Mouse (Mus musculus): ENCODE results near the gene Jmjd8. TPM values are rescaled to one million over a fixed set of nuclear protein-coding genes. Genes with fewer than 3 reads are reported as not detected.

The Jmjd8 gene
- polyA plus RNA-seq, 1 experiment: 27.9 TPM

DNA sequence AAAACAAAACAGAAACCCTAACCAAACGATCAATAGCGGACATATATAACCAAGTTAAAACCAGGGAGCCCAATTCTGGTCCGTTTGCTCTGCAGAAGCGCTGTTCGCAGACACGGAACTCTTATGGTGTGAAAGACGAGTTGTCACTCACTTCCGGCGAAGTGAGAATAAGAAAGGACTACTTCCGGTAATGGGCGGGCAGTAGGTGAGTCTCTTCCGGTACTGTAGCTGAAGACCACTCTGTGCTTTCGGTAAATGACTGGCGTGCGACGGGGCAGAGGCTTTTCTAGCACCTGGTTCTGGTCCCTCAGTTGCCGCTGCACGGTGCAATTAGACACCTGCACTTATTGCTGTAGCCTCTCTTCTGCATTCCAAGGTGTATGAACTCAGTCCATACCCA lies 5.2 kb upstream of the Jmjd8 start, which contains the start of gene Wdr24:
Gene Wdr24 (plus strand): TSS at position 176 of the 400 bp plus-strand sequence.
- H3K4me3 ChIP-seq (ENCODE audit: insufficient read depth, low read length): peak within 1 kb of the TSS; percentile 82
- peaks cover 5% of the 10 kb centered on the region; the same call in 1 of the 2 replicates for H3K4me1 ChIP-seq (ENCODE audit: control insufficient read depth, insufficient read depth, low read length)
- TF ChIP-seq CTCF (IDR thresholded peaks at IDR 0.05; ENCODE audit: borderline replicate concordance, insufficient read depth, low read length) (no peak), POLR2A (IDR thresholded peaks at IDR 0.05; ENCODE audit: low read depth, low read length) (peak; percentile 71)
- H3K27ac ChIP-seq (ENCODE audit: insufficient read depth, low read length): no peak within 1 kb of the TSS

DNA sequence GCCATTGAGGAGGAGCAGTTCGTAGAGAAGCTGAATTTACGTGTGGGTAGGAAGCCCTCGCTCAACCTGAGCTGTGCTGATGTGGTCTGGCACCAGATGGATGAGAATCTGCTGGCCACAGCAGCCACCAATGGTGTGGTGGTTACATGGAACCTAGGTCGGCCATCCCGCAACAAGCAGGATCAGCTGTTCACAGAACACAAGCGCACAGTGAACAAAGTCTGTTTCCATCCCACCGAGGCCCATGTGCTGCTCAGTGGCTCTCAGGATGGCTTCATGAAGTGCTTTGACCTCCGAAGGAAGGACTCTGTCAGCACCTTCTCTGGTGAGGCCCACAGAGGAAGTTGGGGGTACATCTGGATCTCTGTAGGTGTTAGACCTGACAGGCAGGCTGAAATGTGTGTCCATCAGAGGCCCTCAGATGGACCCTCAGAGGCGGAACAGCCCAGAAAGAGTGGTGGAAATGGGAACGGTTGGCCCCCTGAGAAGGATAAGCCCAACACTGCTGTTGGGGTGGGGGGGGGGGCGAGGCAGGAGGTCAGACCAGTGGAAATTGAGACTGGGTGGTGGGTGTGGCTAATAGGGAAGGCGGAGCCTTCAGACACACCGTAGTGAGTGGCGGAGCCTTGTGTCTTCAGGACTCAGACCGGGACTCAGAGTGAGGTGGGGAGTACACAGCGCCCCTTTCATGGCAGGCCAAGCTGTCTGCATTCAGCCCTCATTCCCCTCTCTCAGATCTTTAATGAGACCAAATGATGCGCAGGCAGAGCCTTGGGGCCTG lies 4.1 kb upstream of the Jmjd8 start:
- Histone ChIP-seq H3K4me3 (ENCODE audit: insufficient read depth, low read length) (peak overlapping the region; percentile 82), H3K4me1 (ENCODE audit: control insufficient read depth, insufficient read depth, low read length) (peaks cover 5% of the 10 kb centered on the region; the same call in 1 of the 2 replicates), H3K27ac (ENCODE audit: insufficient read depth, low read length) (no peak overlapping the region)
- TF ChIP-seq CTCF (IDR thresholded peaks at IDR 0.05; ENCODE audit: borderline replicate concordance, insufficient read depth, low read length) (no peak), POLR2A (IDR thresholded peaks at IDR 0.05; ENCODE audit: low read depth, low read length) (no peak)

DNA sequence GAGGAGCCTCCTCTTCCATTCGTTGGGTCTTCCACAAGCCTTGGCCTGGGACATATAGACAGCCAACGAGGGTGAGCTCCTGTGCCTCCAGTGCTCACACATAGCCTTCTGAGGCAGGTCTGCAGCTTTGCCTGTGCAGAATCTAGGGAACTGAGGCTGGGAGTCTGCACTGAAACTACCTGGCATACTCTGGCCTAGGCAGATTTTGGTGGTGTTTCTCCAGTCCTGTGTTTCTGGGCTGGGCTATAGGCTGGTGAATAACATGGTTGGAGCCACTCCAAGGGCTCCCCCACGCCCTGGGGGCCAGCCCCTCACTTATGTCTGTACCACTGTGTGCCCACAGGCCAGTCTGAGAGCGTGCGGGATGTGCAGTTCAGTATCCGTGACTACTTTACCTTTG lies 3.4 kb upstream of the Jmjd8 start:
- no peak overlapping the region for H3K27ac ChIP-seq (ENCODE audit: insufficient read depth, low read length)
- no peak overlapping the region for H3K4me3 ChIP-seq (ENCODE audit: insufficient read depth, low read length)
- peaks cover 5% of the 10 kb centered on the region; the same call in 1 of the 2 replicates for H3K4me1 ChIP-seq (ENCODE audit: control insufficient read depth, insufficient read depth, low read length)
- TF ChIP-seq POLR2A (IDR thresholded peaks at IDR 0.05; ENCODE audit: low read depth, low read length) (no peak), CTCF (IDR thresholded peaks at IDR 0.05; ENCODE audit: borderline replicate concordance, insufficient read depth, low read length) (no peak)

DNA sequence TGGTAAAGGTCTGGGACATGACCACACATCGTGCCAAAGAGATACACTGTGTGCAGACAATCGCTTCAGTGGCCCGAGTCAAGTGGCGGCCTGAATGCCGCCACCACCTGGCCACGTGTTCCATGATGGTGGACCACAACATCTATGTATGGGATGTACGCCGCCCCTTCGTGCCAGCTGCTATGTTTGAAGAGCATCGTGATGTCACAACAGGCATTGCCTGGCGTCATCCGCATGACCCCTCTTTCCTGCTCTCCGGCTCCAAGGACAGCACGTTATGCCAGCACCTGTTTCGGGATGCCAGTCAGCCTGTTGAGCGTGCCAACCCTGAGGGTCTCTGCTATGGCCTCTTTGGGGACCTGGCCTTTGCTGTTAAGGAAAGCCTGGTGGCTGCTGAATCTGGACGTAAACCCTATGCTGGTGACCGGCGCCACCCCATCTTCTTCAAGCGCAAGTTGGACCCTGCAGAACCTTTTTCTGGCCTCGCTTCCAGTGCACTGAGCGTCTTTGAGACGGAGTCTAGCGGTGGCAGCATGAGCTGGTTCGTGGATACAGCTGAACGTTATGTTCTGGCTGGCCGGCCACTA lies 2.6 kb upstream of the Jmjd8 start:
- TF ChIP-seq POLR2A (IDR thresholded peaks at IDR 0.05; ENCODE audit: low read depth, low read length) (no peak), CTCF (IDR thresholded peaks at IDR 0.05; ENCODE audit: borderline replicate concordance, insufficient read depth, low read length) (no peak)
- H3K27ac ChIP-seq (ENCODE audit: insufficient read depth, low read length): no peak overlapping the region
- H3K4me3 ChIP-seq (ENCODE audit: insufficient read depth, low read length): no peak overlapping the region
- H3K4me1 ChIP-seq (ENCODE audit: control insufficient read depth, insufficient read depth, low read length): peaks cover 5% of the 10 kb centered on the region; the same call in 1 of the 2 replicates

DNA sequence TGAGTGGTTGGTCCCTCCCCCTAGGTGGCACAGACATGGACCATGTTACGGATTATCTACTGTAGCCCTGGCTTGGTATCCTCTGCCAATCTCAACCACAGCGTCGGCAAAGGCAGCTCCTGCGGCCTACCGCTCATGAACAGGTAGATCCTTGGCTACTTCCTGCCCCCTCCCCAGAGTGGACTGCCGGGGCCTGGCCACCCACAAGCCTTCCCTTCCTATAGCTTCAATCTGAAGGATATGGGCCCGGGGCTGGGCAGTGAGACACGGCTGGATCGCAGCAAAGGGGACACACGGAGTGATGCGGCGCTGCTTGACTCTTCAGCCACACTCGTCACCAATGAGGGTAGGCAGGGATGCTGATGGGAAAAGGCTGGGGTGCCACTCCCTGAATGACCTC lies 1.7 kb upstream of the Jmjd8 start:
- H3K4me1 ChIP-seq (ENCODE audit: control insufficient read depth, insufficient read depth, low read length): peaks cover 7% of the 10 kb centered on the region; the same call in 1 of the 2 replicates
- no peak overlapping the region for H3K27ac ChIP-seq (ENCODE audit: insufficient read depth, low read length)
- no peak overlapping the region for H3K4me3 ChIP-seq (ENCODE audit: insufficient read depth, low read length)
- TF ChIP-seq CTCF (IDR thresholded peaks at IDR 0.05; ENCODE audit: borderline replicate concordance, insufficient read depth, low read length) (no peak), POLR2A (IDR thresholded peaks at IDR 0.05; ENCODE audit: low read depth, low read length) (no peak)

DNA sequence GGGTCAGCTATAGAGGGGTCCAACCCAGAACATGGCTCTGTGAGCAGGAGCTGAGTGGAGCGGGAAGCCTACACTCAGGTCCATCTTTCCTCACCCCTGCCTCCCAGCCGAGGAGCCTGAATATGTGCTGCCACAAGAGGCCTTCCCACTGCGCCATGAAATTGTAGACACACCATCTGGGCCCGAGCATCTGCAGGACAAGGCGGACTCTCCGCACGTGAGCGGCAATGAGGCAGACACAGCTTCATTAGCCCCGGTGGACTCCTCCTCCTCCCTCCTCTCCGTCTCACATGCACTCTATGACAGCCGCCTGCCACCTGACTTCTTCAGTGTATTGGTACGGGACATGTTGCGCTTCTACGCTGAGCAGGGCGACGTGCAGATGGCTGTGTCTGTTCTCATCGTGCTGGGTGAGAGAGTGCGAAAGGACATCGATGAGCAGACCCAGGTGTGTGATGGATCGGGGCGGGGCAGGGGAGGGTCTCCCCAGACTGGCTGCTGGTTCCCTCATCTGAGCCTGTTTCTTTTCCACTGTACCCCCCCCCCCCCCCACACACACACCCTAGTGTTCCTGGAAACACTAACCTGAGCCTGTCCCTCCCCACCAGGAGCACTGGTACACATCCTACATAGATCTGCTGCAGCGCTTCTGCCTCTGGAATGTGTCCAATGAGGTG lies 983 bp upstream of the Jmjd8 start:
- Histone ChIP-seq H3K4me3 (ENCODE audit: insufficient read depth, low read length) (no peak overlapping the region), H3K4me1 (ENCODE audit: control insufficient read depth, insufficient read depth, low read length) (peaks cover 7% of the 10 kb centered on the region; the same call in 1 of the 2 replicates), H3K27ac (ENCODE audit: insufficient read depth, low read length) (no peak overlapping the region)
- TF ChIP-seq CTCF (IDR thresholded peaks at IDR 0.05; ENCODE audit: borderline replicate concordance, insufficient read depth, low read length): no peak
- no peak for TF ChIP-seq POLR2A (IDR thresholded peaks at IDR 0.05; ENCODE audit: low read depth, low read length)

DNA sequence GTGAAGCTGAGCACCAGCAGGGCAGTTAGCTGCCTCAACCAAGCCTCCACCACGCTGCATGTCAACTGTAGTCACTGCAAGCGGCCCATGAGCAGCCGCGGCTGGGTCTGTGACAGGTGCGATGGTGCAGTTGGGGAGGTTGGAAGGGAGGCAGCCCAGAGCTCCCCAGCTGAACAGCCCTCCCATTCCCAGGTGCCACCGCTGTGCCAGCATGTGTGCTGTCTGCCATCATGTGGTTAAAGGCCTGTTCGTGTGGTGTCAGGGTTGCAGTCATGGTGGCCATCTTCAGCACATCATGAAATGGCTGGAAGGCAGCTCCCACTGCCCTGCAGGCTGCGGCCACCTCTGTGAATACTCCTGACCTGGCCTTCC lies 458 bp upstream of the Jmjd8 start:
- H3K4me3 ChIP-seq (ENCODE audit: insufficient read depth, low read length): no peak overlapping the region
- H3K4me1 ChIP-seq (ENCODE audit: control insufficient read depth, insufficient read depth, low read length): peaks cover 7% of the 10 kb centered on the region; the same call in 1 of the 2 replicates
- no peak overlapping the region for H3K27ac ChIP-seq (ENCODE audit: insufficient read depth, low read length)
- TF ChIP-seq CTCF (IDR thresholded peaks at IDR 0.05; ENCODE audit: borderline replicate concordance, insufficient read depth, low read length) (no peak), POLR2A (IDR thresholded peaks at IDR 0.05; ENCODE audit: low read depth, low read length) (no peak)

DNA sequence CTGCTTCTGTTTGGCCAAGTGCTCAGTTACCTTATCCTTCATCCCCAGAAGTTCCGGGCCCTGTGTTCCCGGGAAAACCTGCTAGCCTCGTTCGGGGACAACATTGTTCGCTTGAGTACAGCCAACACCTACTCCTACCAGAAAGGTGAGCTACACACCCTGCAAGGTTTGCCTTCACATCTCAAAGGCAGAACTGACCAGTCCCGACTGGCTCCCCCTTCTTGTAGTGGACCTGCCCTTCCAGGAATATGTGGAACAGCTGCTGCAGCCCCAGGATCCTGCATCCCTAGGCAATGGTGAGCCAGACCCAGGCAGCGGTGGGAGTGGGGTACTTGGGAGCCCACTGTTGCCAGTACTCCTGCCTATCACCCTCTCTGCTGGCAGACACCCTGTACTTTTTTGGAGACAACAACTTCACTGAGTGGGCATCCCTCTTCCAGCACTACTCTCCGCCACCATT lies 921 bp downstream of the Jmjd8 start:
- peaks cover 3% of the 10 kb centered on the region; the same call in 1 of the 2 replicates for H3K4me1 ChIP-seq (ENCODE audit: control insufficient read depth, insufficient read depth, low read length)
- peak overlapping the region; percentile 44 for H3K4me3 ChIP-seq (ENCODE audit: insufficient read depth, low read length)
- TF ChIP-seq POLR2A (IDR thresholded peaks at IDR 0.05; ENCODE audit: low read depth, low read length): peak; percentile 49; the same call in 1 of the 2 replicates
- TF ChIP-seq CTCF (IDR thresholded peaks at IDR 0.05; ENCODE audit: borderline replicate concordance, insufficient read depth, low read length): no peak
- H3K27ac ChIP-seq (ENCODE audit: insufficient read depth, low read length): 0 out of 2 replicates have a peak overlapping the region, but pooled peaks have one; percentile 59

DNA sequence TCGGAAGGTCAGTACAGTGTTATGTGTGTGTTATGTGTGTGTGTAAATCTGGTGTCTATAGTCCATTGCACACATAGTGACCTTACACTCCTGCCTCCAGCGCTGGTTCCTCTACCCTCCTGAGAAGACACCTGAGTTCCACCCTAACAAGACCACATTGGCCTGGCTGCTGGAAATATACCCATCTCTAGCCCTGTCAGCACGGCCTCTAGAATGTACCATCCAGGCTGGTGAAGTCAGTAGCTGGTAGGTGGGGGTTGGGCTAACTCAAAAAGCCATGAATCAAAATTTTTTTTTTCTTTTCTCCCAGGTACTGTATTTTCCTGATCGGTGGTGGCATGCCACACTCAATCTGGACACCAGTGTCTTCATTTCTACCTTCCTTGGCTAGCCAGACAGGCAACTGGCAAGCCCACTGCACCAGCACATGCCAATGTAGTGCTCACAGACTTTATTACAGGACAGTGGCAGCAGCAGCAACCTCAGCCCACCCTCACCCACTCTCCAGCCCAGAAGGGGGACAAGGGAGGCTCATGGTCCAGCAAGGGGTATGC lies 1.6 kb downstream of the Jmjd8 start:
- no peak overlapping the region for H3K4me3 ChIP-seq (ENCODE audit: insufficient read depth, low read length)
- H3K27ac ChIP-seq (ENCODE audit: insufficient read depth, low read length): no peak overlapping the region
- TF ChIP-seq CTCF (IDR thresholded peaks at IDR 0.05; ENCODE audit: borderline replicate concordance, insufficient read depth, low read length) (no peak), POLR2A (IDR thresholded peaks at IDR 0.05; ENCODE audit: low read depth, low read length) (no peak; the same call in 1 of the 2 replicates)
- H3K4me1 ChIP-seq (ENCODE audit: control insufficient read depth, insufficient read depth, low read length): peaks cover 7% of the 10 kb centered on the region; the same call in 1 of the 2 replicates

Data from embryonic fibroblast, embryonic 13.5 days (primary cell).